Mouse (Mus musculus) CH12.LX (cell line): ENCODE measurements around the gene Zbtb8os. TPM values are rescaled to one million over a fixed set of nuclear protein-coding genes. Genes with fewer than 3 reads are reported as not detected.

Experiments
- DNase-seq: peaks from one replicate; pipeline ENCODE4 v3.0.0-alpha.2; 2013; ENCODE audit errors: extremely low read depth
- H3K27ac ChIP-seq: 2 replicates; pipeline ENCODE4 v1.5.1; 2012; ENCODE audit warnings: low read depth, mild to moderate bottlenecking, control low read depth, moderate library complexity; ENCODE audit not compliant: insufficient read depth
- H3K27me3 ChIP-seq: replicated peaks from 2 replicates; pipeline ENCODE3; 2012; ENCODE audit warnings: inconsistent platforms
- H3K36me3 ChIP-seq, 2 experiments: replicated peaks in 1 of 2; 2 replicates each; pipeline versions ENCODE3 to v1.6.1; 2012; ENCODE audit warnings: inconsistent platforms in 1 of 2, low read length in 1 of 2, mild to moderate bottlenecking in 1 of 2, mixed read lengths in 1 of 2, moderate library complexity in 1 of 2; ENCODE audit not compliant: control insufficient read depth in 1 of 2, insufficient read depth in 1 of 2
- H3K4me1 ChIP-seq, 2 experiments: 2 replicates each; pipeline ENCODE4 v1.6.1; 2012; ENCODE audit warnings: inconsistent platforms in 1 of 2, moderate library complexity in 1 of 2; ENCODE audit not compliant: insufficient read depth in 2 of 2, control insufficient read depth in 1 of 2
- H3K4me2 ChIP-seq: 2 replicates; pipeline ENCODE4 v1.6.1; 2012; ENCODE audit warnings: low read depth, mild to moderate bottlenecking, control low read depth; ENCODE audit not compliant: poor library complexity, insufficient read depth, severe bottlenecking
- H3K4me3 ChIP-seq, 3 experiments: fragments of 150-350 bp in 1 of 3; sonication (generic) in 1 of 3; replicated peaks in 1 of 3; 2 replicates each; pipeline versions ENCODE3 to v1.5.1; 2011 to 2012; ENCODE audit warnings: low read depth in 2 of 3, low read length in 2 of 3, mild to moderate bottlenecking in 2 of 3, moderate library complexity in 2 of 3, control low read depth in 1 of 3, improper control_type of control experiment in 1 of 3, inconsistent platforms in 1 of 3, mixed read lengths in 1 of 3; ENCODE audit not compliant: poor library complexity in 1 of 3
- H3K79me2 ChIP-seq: replicated peaks from 2 replicates; pipeline ENCODE4 v1.6.1; 2012; ENCODE audit warnings: mild to moderate bottlenecking, moderate library complexity; ENCODE audit not compliant: control insufficient read depth, poor library complexity, insufficient read depth, severe bottlenecking; ENCODE audit errors: extremely low read depth
- H3K9ac ChIP-seq: 2 replicates; pipeline ENCODE4 v1.6.1; 2012; ENCODE audit warnings: low read depth, mild to moderate bottlenecking, control low read depth, moderate library complexity; ENCODE audit not compliant: insufficient read depth
- H3K9me3 ChIP-seq: replicated peaks from 2 replicates; pipeline ENCODE3; 2012; ENCODE audit warnings: low read length, inconsistent platforms, mixed read lengths
- CHD1 ChIP-seq: IDR thresholded peaks from 2 replicates; pipeline ENCODE4 v1.6.1; 2012; ENCODE audit warnings: low read depth, low read length, improper control_type of control experiment, inconsistent platforms
- CHD2 ChIP-seq: IDR thresholded peaks from 2 replicates; pipeline ENCODE4 v1.6.1; 2011; ENCODE audit warnings: low read length, improper control_type of control experiment
- CTCF ChIP-seq, 2 experiments: IDR thresholded peaks in 1 of 2; conservative IDR thresholded peaks in 1 of 2; 2 replicates each; pipeline ENCODE4 v1.5.1; 2011 to 2012; ENCODE audit warnings: low read depth in 2 of 2, low read length in 2 of 2, improper control_type of control experiment in 1 of 2, inconsistent platforms in 1 of 2, mild to moderate bottlenecking in 1 of 2, moderate library complexity in 1 of 2
- E2F4 ChIP-seq: IDR thresholded peaks from 2 replicates; pipeline ENCODE4 v1.6.1; 2011; ENCODE audit warnings: low read depth, low read length, improper control_type of control experiment; ENCODE audit not compliant: insufficient replicate concordance
- EP300 ChIP-seq: IDR thresholded peaks from 2 replicates; pipeline ENCODE4 v1.6.1; 2011; ENCODE audit warnings: low read length, improper control_type of control experiment
- ETS1 ChIP-seq: conservative IDR thresholded peaks from 2 replicates; pipeline ENCODE4 v1.6.1; 2012; ENCODE audit warnings: low read depth, mild to moderate bottlenecking, inconsistent platforms, low read length, improper control_type of control experiment, moderate library complexity
- GABPA ChIP-seq: IDR thresholded peaks from 2 replicates; pipeline ENCODE4 v1.6.1; 2012; ENCODE audit warnings: low read depth, low read length, improper control_type of control experiment, inconsistent platforms; ENCODE audit not compliant: insufficient replicate concordance
- HCFC1 ChIP-seq: IDR thresholded peaks from 2 replicates; pipeline ENCODE4 v1.6.1; 2012; ENCODE audit warnings: low read depth, mild to moderate bottlenecking, inconsistent platforms, low read length, improper control_type of control experiment
- JUN ChIP-seq: IDR thresholded peaks from 2 replicates; pipeline ENCODE4 v1.6.1; 2011; ENCODE audit warnings: low read depth, mild to moderate bottlenecking, low read length, improper control_type of control experiment, moderate library complexity; ENCODE audit not compliant: insufficient read depth
- JUND ChIP-seq: conservative IDR thresholded peaks from 2 replicates; pipeline ENCODE4 v1.6.1; 2011; ENCODE audit warnings: low read depth, low read length, improper control_type of control experiment
- KAT2A ChIP-seq: IDR thresholded peaks from 2 replicates; pipeline ENCODE4 v1.6.1; 2012; ENCODE audit warnings: low read length, improper control_type of control experiment, inconsistent platforms; ENCODE audit not compliant: insufficient replicate concordance
- MAX ChIP-seq: IDR thresholded peaks from 2 replicates; pipeline ENCODE4 v1.6.1; 2011; ENCODE audit warnings: low read length, improper control_type of control experiment
- MEF2A ChIP-seq: IDR thresholded peaks from 2 replicates; pipeline ENCODE4 v1.6.1; 2014; ENCODE audit warnings: low read depth, mild to moderate bottlenecking, inconsistent platforms, low read length, improper control_type of control experiment, borderline replicate concordance
- MYC ChIP-seq: IDR thresholded peaks from 2 replicates; pipeline ENCODE4 v1.6.1; 2011; ENCODE audit warnings: low read depth, mild to moderate bottlenecking, improper control_type of control experiment, low read length
- NELFE ChIP-seq: IDR thresholded peaks from 2 replicates; pipeline ENCODE4 v1.6.1; 2011; ENCODE audit warnings: low read depth, low read length, improper control_type of control experiment
- PAX5 ChIP-seq: IDR thresholded peaks from 2 replicates; pipeline ENCODE4 v1.6.1; 2012; ENCODE audit warnings: low read length, inconsistent platforms, mixed read lengths
- POLR2A ChIP-seq: IDR thresholded peaks from 2 replicates; pipeline ENCODE4 v1.6.1; 2011; ENCODE audit warnings: low read depth, mild to moderate bottlenecking, improper control_type of control experiment, low read length
- RAD21 ChIP-seq: IDR thresholded peaks from 2 replicates; pipeline ENCODE4 v1.6.1; 2011; ENCODE audit warnings: low read depth, mild to moderate bottlenecking, low read length, improper control_type of control experiment, moderate library complexity
- RCOR1 ChIP-seq: conservative IDR thresholded peaks from 2 replicates; pipeline ENCODE4 v1.6.1; 2012; ENCODE audit warnings: low read depth, mild to moderate bottlenecking, inconsistent platforms, low read length, improper control_type of control experiment
- SIN3A ChIP-seq: IDR thresholded peaks from 2 replicates; pipeline ENCODE4 v1.6.1; 2012; ENCODE audit warnings: low read length, improper control_type of control experiment, inconsistent platforms
- SMC3 ChIP-seq: IDR thresholded peaks from 2 replicates; pipeline ENCODE4 v1.6.1; 2011; ENCODE audit warnings: low read depth, low read length, improper control_type of control experiment
- TCF12 ChIP-seq: IDR thresholded peaks from 2 replicates; pipeline ENCODE4 v1.6.1; 2014; ENCODE audit warnings: low read depth, mild to moderate bottlenecking, inconsistent platforms, low read length, improper control_type of control experiment
- UBTF ChIP-seq: IDR thresholded peaks from 2 replicates; pipeline ENCODE4 v1.6.1; 2012; ENCODE audit warnings: low read depth, mild to moderate bottlenecking, inconsistent platforms, low read length, improper control_type of control experiment, moderate library complexity
- USF2 ChIP-seq: conservative IDR thresholded peaks from 2 replicates; pipeline ENCODE4 v1.6.1; 2011; ENCODE audit warnings: low read depth, low read length, improper control_type of control experiment
- ZKSCAN1 ChIP-seq: IDR thresholded peaks from 2 replicates; pipeline ENCODE4 v1.6.1; 2012; ENCODE audit warnings: low read depth, inconsistent platforms, low read length, improper control_type of control experiment, borderline replicate concordance
- ZMIZ1 ChIP-seq: IDR thresholded peaks from 2 replicates; pipeline ENCODE4 v1.6.1; 2012; ENCODE audit warnings: low read depth, mild to moderate bottlenecking, inconsistent platforms, low read length, improper control_type of control experiment
- ZNF384 ChIP-seq: IDR thresholded peaks from 2 replicates; pipeline ENCODE4 v1.6.1; 2012; ENCODE audit warnings: low read depth, low read length, improper control_type of control experiment, inconsistent platforms
- dilution Hi-C: fragments of 300-500 bp; cut with MboI; formaldehyde crosslinking; loops from 2 replicates; pipeline ENCODE4 v1.14.3; 2020; ENCODE audit warnings: low sequenced_read_pairs; ENCODE audit not compliant: extremely low pct_unique_long_range_greater_than_20kb, extremely low pct_ligation_motif_present
- in situ Hi-C: fragments of 300-500 bp; cut with MboI; formaldehyde crosslinking; loops from 3 replicates; pipeline ENCODE4 v1.14.3; 2019; ENCODE audit warnings: low sequenced_read_pairs, low pct_ligation_motif_present, low pct_unique_long_range_greater_than_20kb, mixed read lengths
- polyA plus RNA-seq: library from polyadenylated mRNA; unstranded; fragments of >175 nt; gene quantifications from 2 replicates; pipeline ENCODE4 v1.2.1, GENCODE M21; 2012; ENCODE audit warnings: low read depth; ENCODE audit not compliant: insufficient read length
- total RNA-seq, 2 experiments: library from RNA; depleted of rRNA; stranded (reverse); fragments of 300-350 nt in 1 of 2; fragments of >200 nt in 1 of 2; gene quantifications; 2 replicates each; pipeline ENCODE4 v1.2.3; 2012 to 2014

Zbtb8os gene
- total and polyA plus RNA-seq, 3 experiments: 104 to 135 (median 134) TPM

DNA sequence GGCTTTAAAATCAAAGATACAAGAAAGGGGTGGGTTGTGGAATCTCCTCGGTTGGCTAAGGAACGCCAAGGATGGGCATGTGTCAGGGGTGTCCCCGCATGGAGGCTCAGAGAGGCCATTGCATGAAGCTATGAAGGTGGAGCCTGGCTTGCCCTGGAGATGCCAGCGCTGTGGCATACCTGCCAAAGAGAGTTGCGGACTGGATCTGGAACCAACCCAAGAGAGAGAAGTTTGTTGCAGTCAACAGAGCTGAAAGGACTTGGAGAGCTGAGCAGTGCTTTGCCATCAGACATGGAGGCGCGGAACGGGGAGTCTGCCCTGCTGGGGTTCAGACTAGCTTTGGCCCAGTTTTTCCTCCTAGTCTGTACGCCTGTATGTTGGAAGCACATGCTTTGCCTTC lies 28.0 kb downstream of the Zbtb8os start:
- peaks cover 0 to 21% of the 10 kb centered on the region in 2 experiments; a peak in 2 of 4 replicates for H3K4me1 ChIP-seq
- no peak for DNase-seq
- no peak overlapping the region for H3K27ac ChIP-seq
- TF ChIP-seq ZMIZ1: no peak
- no peak for TF ChIP-seq SIN3A
- no peak for TF ChIP-seq ETS1
- no peak for TF ChIP-seq CHD2
- TF ChIP-seq KAT2A: no peak
- no peak for TF ChIP-seq POLR2A
- TF ChIP-seq UBTF: no peak
- no peak for TF ChIP-seq PAX5
- no peak for TF ChIP-seq HCFC1
- TF ChIP-seq MYC: no peak
- no peak for TF ChIP-seq E2F4
- TF ChIP-seq RCOR1: no peak
- no peak for TF ChIP-seq CTCF (conservative IDR thresholded peaks at IDR 0.05 in 1 of 2, IDR thresholded peaks at IDR 0.05 in 1 of 2; ENCODE audit: low read depth in 2 of 2, low read length in 2 of 2)
- no peak for TF ChIP-seq EP300
- no peak for TF ChIP-seq USF2
- no peak for TF ChIP-seq TCF12
- TF ChIP-seq RAD21: no peak
- no peak for TF ChIP-seq SMC3
- TF ChIP-seq, all 38 proteins: peak for 0
- Histone ChIP-seq H3K27me3 (no peaks in the 10 kb centered on the region), H3K36me3 (no peaks in the 10 kb centered on the region), H3K9me3 (no peaks in the 10 kb centered on the region), H3K79me2 (no peaks in the 10 kb centered on the region), H3K4me2 (no peak overlapping the region), H3K9ac (no peak overlapping the region), H3K4me3 (no peak overlapping the region)
- dilution Hi-C loops (no loop called here), in situ Hi-C loops (loop anchor here (25.0 kb wide), 1 partner anchor 249 kb away; the partner anchor contains the start of genes Ccdc28b, Dcdc2b, Eif3i and Iqcc)

DNA sequence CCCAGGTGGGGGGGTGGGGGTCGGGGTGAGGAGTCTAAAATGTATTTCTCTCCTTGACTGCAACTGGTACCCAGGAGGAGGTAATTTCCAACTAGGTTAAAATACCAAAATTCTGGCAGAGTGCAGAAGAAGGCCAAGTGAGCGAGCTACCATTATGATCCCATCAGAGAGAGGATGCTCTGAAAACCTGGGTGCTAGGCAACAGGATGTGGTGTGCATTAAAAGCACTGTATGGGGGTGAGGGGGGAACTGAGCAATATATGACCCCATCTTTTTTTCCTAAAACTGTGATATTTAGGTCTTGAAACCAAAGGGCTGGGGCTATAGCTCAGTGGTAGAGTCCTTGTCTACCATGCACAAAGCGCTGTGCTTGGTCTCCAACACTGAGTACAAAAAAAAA lies 28.9 kb downstream of the Zbtb8os start:
- Histone ChIP-seq H3K27ac (no peak overlapping the region), H3K79me2 (no peaks in the 10 kb centered on the region), H3K9ac (no peak overlapping the region), H3K9me3 (no peaks in the 10 kb centered on the region), H3K36me3 (no peaks in the 10 kb centered on the region), H3K4me3 (no peak overlapping the region), H3K4me1 (peaks cover 0 to 21% of the 10 kb centered on the region in 2 experiments; a peak in 2 of 4 replicates), H3K27me3 (no peaks in the 10 kb centered on the region), H3K4me2 (no peak overlapping the region)
- no peak for DNase-seq
- in situ Hi-C loops (loop anchor here (25.0 kb wide), 1 partner anchor 248 kb away; the partner anchor contains the start of genes Ccdc28b, Dcdc2b, Eif3i and Iqcc), dilution Hi-C loops (no loop called here)
- no peak for TF ChIP-seq SMC3
- TF ChIP-seq EP300: no peak
- TF ChIP-seq ZNF384: no peak
- no peak for TF ChIP-seq POLR2A
- TF ChIP-seq CHD2: no peak
- no peak for TF ChIP-seq SIN3A
- TF ChIP-seq RAD21: no peak
- no peak for TF ChIP-seq MAX
- TF ChIP-seq MYC: no peak
- no peak for TF ChIP-seq NELFE
- TF ChIP-seq ZKSCAN1: no peak
- TF ChIP-seq MEF2A: no peak
- no peak for TF ChIP-seq TCF12
- no peak for TF ChIP-seq CHD1
- no peak for TF ChIP-seq CTCF (conservative IDR thresholded peaks at IDR 0.05 in 1 of 2, IDR thresholded peaks at IDR 0.05 in 1 of 2; ENCODE audit: low read depth in 2 of 2, low read length in 2 of 2)
- TF ChIP-seq JUND: no peak
- no peak for TF ChIP-seq GABPA
- TF ChIP-seq JUN: no peak
- no peak for TF ChIP-seq UBTF
